ENCODE assay signal across 7 mouse cellular contexts in genomic region chr10:37135951-37136751, GRCm38 (mm10). TPM values are rescaled to one million over a fixed set of nuclear protein-coding genes. Genes with fewer than 3 reads are reported as not detected.
DNase-seq lines count a peak whose midpoint lies in the region; ATAC-seq and TF ChIP-seq lines count a peak whose summit lies in the region.

No protein-coding gene starts in this region.

- no peaks in the 10 kb centered on the region for H3K27me3 ChIP-seq in limb, embryonic 14.5 days (ENCODE audit: control insufficient read depth, insufficient read depth, low read length)
- H3K27me3 ChIP-seq in midbrain, embryonic 14.5 days (ENCODE audit: control insufficient read depth, insufficient read depth, low read length) = no peaks in the 10 kb centered on the region
- H3K27me3 ChIP-seq in spleen, adult 2 months (ENCODE audit: control insufficient read depth, insufficient read depth, low read length) = no peaks in the 10 kb centered on the region

- peak overlapping the region; percentile 99 for H3K9ac ChIP-seq in limb, embryonic 14.5 days (ENCODE audit: low read depth, low read length, severe bottlenecking)
- H3K9ac ChIP-seq in midbrain, embryonic 14.5 days (replicated peaks; ENCODE audit: low read length) = peak overlapping the region; percentile 100

- peak; percentile 67 for DNase-seq in adrenal gland, postnatal 14 days
- DNase-seq in embryo, embryonic 11 days = peak; percentile 62
- peak; percentile 66 to 80 for DNase-seq in heart, adult 18-20 months
- peak; percentile 62 for DNase-seq in kidney, adult 18-20 months
- peak; percentile 58 for DNase-seq in limb, embryonic 14.5 days (ENCODE audit: low spot score)
- peak; percentile 74 for DNase-seq in midbrain, embryonic 14.5 days
- peak in 1 of 2 experiments; percentile 34 for DNase-seq in spleen, adult 2 months (ENCODE audit: low read depth in 1 of 2, low spot score in 2 of 2)

- no peak for TF ChIP-seq CTCF in spleen, adult 2 months (IDR thresholded peaks at IDR 0.05; ENCODE audit: extremely low read depth, insufficient read depth, insufficient read length, insufficient replicate concordance)

- peak overlapping the region; percentile 61 for H3K4me2 ChIP-seq in limb, embryonic 14.5 days (replicated peaks; ENCODE audit: low read depth, low read length, severe bottlenecking)
- H3K4me2 ChIP-seq in midbrain, embryonic 14.5 days (ENCODE audit: low read length) = peak overlapping the region; percentile 91

- WGBS in limb, embryonic 14.5 days = under 1% methylated on average over 73 of the region's 99 CpGs
- WGBS in midbrain, embryonic 14.5 days = under 1% methylated on average over 93 of the region's 99 CpGs
- under 1% methylated on average over 90 of the region's 99 CpGs for WGBS in spleen, adult 2 months

- peaks cover 43% of the 10 kb centered on the region for H3K36me3 ChIP-seq in limb, embryonic 14.5 days (ENCODE audit: control insufficient read depth, insufficient read depth, low read length)
- peaks cover 41% of the 10 kb centered on the region for H3K36me3 ChIP-seq in midbrain, embryonic 14.5 days (ENCODE audit: control insufficient read depth, insufficient read depth, low read length)
- peaks cover 11% of the 10 kb centered on the region for H3K36me3 ChIP-seq in spleen, adult 2 months (ENCODE audit: control insufficient read depth, insufficient read depth, low read length)

- peak overlapping the region; percentile 100 for H3K27ac ChIP-seq in limb, embryonic 14.5 days (replicated peaks; ENCODE audit: low read depth, low read length)
- peak overlapping the region; percentile 100 for H3K27ac ChIP-seq in midbrain, embryonic 14.5 days (replicated peaks; ENCODE audit: low read depth, low read length)
- H3K27ac ChIP-seq in spleen, adult 2 months (ENCODE audit: insufficient read depth, low read length) = peak overlapping the region; percentile 92

- H3K4me1 ChIP-seq in limb, embryonic 14.5 days (ENCODE audit: control insufficient read depth, insufficient read depth, low read length) = peaks cover 8% of the 10 kb centered on the region; the same call in 1 of the 2 replicates
- peaks cover 18% of the 10 kb centered on the region for H3K4me1 ChIP-seq in midbrain, embryonic 14.5 days (ENCODE audit: control insufficient read depth, insufficient read depth, low read length)
- H3K4me1 ChIP-seq in spleen, adult 2 months (ENCODE audit: control insufficient read depth, insufficient read depth, insufficient read length) = no peaks in the 10 kb centered on the region; the same call in 1 of the 2 replicates

- no peaks in the 10 kb centered on the region for H3K9me3 ChIP-seq in limb, embryonic 14.5 days (ENCODE audit: control insufficient read depth, low read length)
- no peaks in the 10 kb centered on the region for H3K9me3 ChIP-seq in midbrain, embryonic 14.5 days (ENCODE audit: control insufficient read depth, low read length)

- no peak for TF ChIP-seq POLR2A in limb, embryonic 14.5 days (IDR thresholded peaks at IDR 0.05; ENCODE audit: borderline replicate concordance, extremely low read depth, insufficient read depth, insufficient read length)
- TF ChIP-seq POLR2A in spleen, adult 2 months (IDR thresholded peaks at IDR 0.05; ENCODE audit: low read depth, low read length) = no peak

- H3K4me3 ChIP-seq in limb, embryonic 14.5 days (replicated peaks; ENCODE audit: low read length) = peak overlapping the region; percentile 78
- H3K4me3 ChIP-seq in midbrain, embryonic 14.5 days (replicated peaks; ENCODE audit: low read depth, low read length) = peak overlapping the region; percentile 99
- H3K4me3 ChIP-seq in spleen, adult 2 months (ENCODE audit: extremely low read depth, insufficient read depth, insufficient read length) = peak overlapping the region; percentile 83

- no peak for ATAC-seq in limb, embryonic 14.5 days (ENCODE audit: low FRiP score, low read depth)
- ATAC-seq in midbrain, embryonic 14.5 days (ENCODE audit: low FRiP score, low TSS enrichment) = no peak

RNA-seq across cellular contexts. Expression of gene Marcks, which starts 2.6 kb away (rescaled TPM):
- total RNA-seq in adrenal gland, postnatal 14 days (2021) = 83.8 and 85.5 TPM in 2 replicates
- total RNA-seq in heart, adult 18-20 months (2021) = 10 to 100 TPM; 31.1 to 31.3 TPM
- 202 and 239 TPM in 2 replicates for polyA plus RNA-seq in limb, embryonic 14.5 days (2012; rRNA removed)
- polyA plus RNA-seq in limb, embryonic 14.5 days (2014; fragmentation: Nextera tagmentation; extraction: Ambion mirVana) = 265 and 286 TPM in 2 replicates
- polyA plus RNA-seq in midbrain, embryonic 14.5 days (2014; fragmentation: Nextera tagmentation; extraction: Ambion mirVana) = 403 and 415 TPM in 2 replicates
- 30.1 and 46.9 TPM in 2 replicates for polyA plus RNA-seq in spleen, adult 2 months (2012; rRNA removed)
